Mouse (Mus musculus): ENCODE data around the gene Cdc6. TPM values are rescaled to one million over a fixed set of nuclear protein-coding genes. Genes with fewer than 3 reads are reported as not detected.
"Not testable (repeated sequence)": the region's sequence is repeated elsewhere in the genome, so short reads cannot be mapped to it uniquely, and the experiment has no call there.

The Cdc6 gene
- polyA plus RNA-seq, 1 experiment, result 2.9 TPM

- no peak for TF ChIP-seq POLR2A (IDR thresholded peaks at IDR 0.05; ENCODE audit: control insufficient read depth, low read depth, low read length)
- no peak for TF ChIP-seq CTCF (IDR thresholded peaks at IDR 0.05; ENCODE audit: control insufficient read depth, insufficient read depth, insufficient replicate concordance, low read depth, low read length)
- H3K27ac ChIP-seq (ENCODE audit: control insufficient read depth, insufficient read depth, low read depth, low read length), result no peak overlapping the region
- no peaks in the 10 kb centered on the region for H3K36me3 ChIP-seq (ENCODE audit: control insufficient read depth, insufficient read depth, low read length)
- no peak overlapping the region for H3K4me3 ChIP-seq (ENCODE audit: control insufficient read depth, low read depth, low read length)
- no peaks in the 10 kb centered on the region for H3K27me3 ChIP-seq (ENCODE audit: control insufficient read depth, insufficient read depth, low read length)
- peaks cover 25% of the 10 kb centered on the region for H3K4me1 ChIP-seq (ENCODE audit: control insufficient read depth, insufficient read depth, low read length)
Observed at GRCm38 (mm10) chr11:98932293-98933091, 24.9 kb downstream of the Cdc6 start.

- TF ChIP-seq CTCF (IDR thresholded peaks at IDR 0.05; ENCODE audit: control insufficient read depth, insufficient read depth, insufficient replicate concordance, low read depth, low read length) (peak; percentile 44; the same call in 1 of the 2 replicates), POLR2A (IDR thresholded peaks at IDR 0.05; ENCODE audit: control insufficient read depth, low read depth, low read length) (no peak)
- Histone ChIP-seq H3K4me1 (ENCODE audit: control insufficient read depth, insufficient read depth, low read length) (peaks cover 25% of the 10 kb centered on the region), H3K4me3 (ENCODE audit: control insufficient read depth, low read depth, low read length) (no peak overlapping the region), H3K36me3 (ENCODE audit: control insufficient read depth, insufficient read depth, low read length) (no peaks in the 10 kb centered on the region), H3K27me3 (ENCODE audit: control insufficient read depth, insufficient read depth, low read length) (no peaks in the 10 kb centered on the region), H3K27ac (ENCODE audit: control insufficient read depth, insufficient read depth, low read depth, low read length) (no peak overlapping the region)
Observed at GRCm38 (mm10) chr11:98933151-98933550, 25.6 kb downstream of the Cdc6 start.

GRCm38 (mm10) chr11:98933847-98934246 lies 26.2 kb downstream of the Cdc6 start:
- H3K4me1 ChIP-seq (ENCODE audit: control insufficient read depth, insufficient read depth, low read length), result peaks cover 29% of the 10 kb centered on the region
- H3K4me3 ChIP-seq (ENCODE audit: control insufficient read depth, low read depth, low read length); H3K36me3 ChIP-seq (ENCODE audit: control insufficient read depth, insufficient read depth, low read length); H3K27me3 ChIP-seq (ENCODE audit: control insufficient read depth, insufficient read depth, low read length); H3K27ac ChIP-seq (ENCODE audit: control insufficient read depth, insufficient read depth, low read depth, low read length): not testable (repeated sequence)

GRCm38 (mm10) chr11:98934367-98934766 lies 26.8 kb downstream of the Cdc6 start:
- Histone ChIP-seq H3K27ac (ENCODE audit: control insufficient read depth, insufficient read depth, low read depth, low read length) (no peak overlapping the region), H3K27me3 (ENCODE audit: control insufficient read depth, insufficient read depth, low read length) (no peaks in the 10 kb centered on the region), H3K4me1 (ENCODE audit: control insufficient read depth, insufficient read depth, low read length) (peaks cover 34% of the 10 kb centered on the region), H3K36me3 (ENCODE audit: control insufficient read depth, insufficient read depth, low read length) (no peaks in the 10 kb centered on the region), H3K4me3 (ENCODE audit: control insufficient read depth, low read depth, low read length) (no peak overlapping the region)
- no peak for TF ChIP-seq POLR2A (IDR thresholded peaks at IDR 0.05; ENCODE audit: control insufficient read depth, low read depth, low read length)
- no peak for TF ChIP-seq CTCF (IDR thresholded peaks at IDR 0.05; ENCODE audit: control insufficient read depth, insufficient read depth, insufficient replicate concordance, low read depth, low read length)

- Histone ChIP-seq H3K36me3 (ENCODE audit: control insufficient read depth, insufficient read depth, low read length) (no peaks in the 10 kb centered on the region), H3K4me1 (ENCODE audit: control insufficient read depth, insufficient read depth, low read length) (peaks cover 40% of the 10 kb centered on the region), H3K27me3 (ENCODE audit: control insufficient read depth, insufficient read depth, low read length) (no peaks in the 10 kb centered on the region), H3K27ac (ENCODE audit: control insufficient read depth, insufficient read depth, low read depth, low read length) (no peak overlapping the region), H3K4me3 (ENCODE audit: control insufficient read depth, low read depth, low read length) (no peak overlapping the region)
- no peak for TF ChIP-seq CTCF (IDR thresholded peaks at IDR 0.05; ENCODE audit: control insufficient read depth, insufficient read depth, insufficient replicate concordance, low read depth, low read length)
- TF ChIP-seq POLR2A (IDR thresholded peaks at IDR 0.05; ENCODE audit: control insufficient read depth, low read depth, low read length), result no peak
Observed at GRCm38 (mm10) chr11:98935123-98935522, 27.5 kb downstream of the Cdc6 start.

GRCm38 (mm10) chr11:98936170-98936569 lies 28.6 kb downstream of the Cdc6 start:
- Histone ChIP-seq H3K27ac (ENCODE audit: control insufficient read depth, insufficient read depth, low read depth, low read length) (peak overlapping the region; percentile 82), H3K4me3 (ENCODE audit: control insufficient read depth, low read depth, low read length) (peak overlapping the region; percentile 44), H3K4me1 (ENCODE audit: control insufficient read depth, insufficient read depth, low read length) (peaks cover 49% of the 10 kb centered on the region), H3K36me3 (ENCODE audit: control insufficient read depth, insufficient read depth, low read length) (no peaks in the 10 kb centered on the region), H3K27me3 (ENCODE audit: control insufficient read depth, insufficient read depth, low read length) (no peaks in the 10 kb centered on the region)
- TF ChIP-seq CTCF (IDR thresholded peaks at IDR 0.05; ENCODE audit: control insufficient read depth, insufficient read depth, insufficient replicate concordance, low read depth, low read length), result no peak
- TF ChIP-seq POLR2A (IDR thresholded peaks at IDR 0.05; ENCODE audit: control insufficient read depth, low read depth, low read length), result no peak

- Histone ChIP-seq H3K4me1 (ENCODE audit: control insufficient read depth, insufficient read depth, low read length) (peaks cover 54% of the 10 kb centered on the region), H3K27me3 (ENCODE audit: control insufficient read depth, insufficient read depth, low read length) (no peaks in the 10 kb centered on the region), H3K27ac (ENCODE audit: control insufficient read depth, insufficient read depth, low read depth, low read length) (peak overlapping the region; percentile 82), H3K4me3 (ENCODE audit: control insufficient read depth, low read depth, low read length) (peak overlapping the region; percentile 80), H3K36me3 (ENCODE audit: control insufficient read depth, insufficient read depth, low read length) (no peaks in the 10 kb centered on the region)
- TF ChIP-seq POLR2A (IDR thresholded peaks at IDR 0.05; ENCODE audit: control insufficient read depth, low read depth, low read length), result no peak
- no peak for TF ChIP-seq CTCF (IDR thresholded peaks at IDR 0.05; ENCODE audit: control insufficient read depth, insufficient read depth, insufficient replicate concordance, low read depth, low read length)
Observed at GRCm38 (mm10) chr11:98936606-98937409, 29.2 kb downstream of the Cdc6 start.

Measured in testis, adult 2 months (tissue).